Mouse (Mus musculus): ENCODE results near the gene Xirp1. TPM values are rescaled to one million over a fixed set of nuclear protein-coding genes. Genes with fewer than 3 reads are reported as not detected.
"Not testable (repeated sequence)": the region's sequence is repeated elsewhere in the genome, so short reads cannot be mapped to it uniquely, and the experiment has no call there.

Xirp1 gene
- total RNA-seq, 2 experiments from 2014 or later: 0.06 TPM; not detected in 1

GRCm38 (mm10) chr9:120020285-120020890, 3.0 kb downstream of the Xirp1 start:
- intact Hi-C loops (cut with DNase I): no loop called here

DNA sequence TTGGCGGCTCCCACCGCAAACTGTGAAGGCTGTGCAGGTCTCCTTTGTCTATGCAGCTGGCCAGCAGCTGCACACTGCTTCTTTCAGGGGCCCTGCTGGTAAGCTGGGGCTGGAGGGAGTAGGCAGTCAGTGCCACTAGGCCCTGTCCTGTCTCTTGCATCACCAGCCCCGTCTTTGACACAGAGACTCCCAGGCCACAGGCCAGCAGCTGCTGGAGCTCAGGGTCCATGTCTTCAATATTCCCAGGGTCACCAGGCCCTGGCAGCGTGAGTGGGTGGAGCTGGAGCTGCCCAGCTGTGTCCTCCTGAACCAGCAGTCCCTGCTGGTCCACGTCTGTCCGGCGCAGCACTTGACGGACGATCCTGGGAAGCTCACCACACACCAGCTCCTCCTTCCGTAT, 6.4 kb downstream of the Xirp1 start:
- intact Hi-C loops (cut with DNase I): no loop called here

More at GRCm38 (mm10) chr9:120020285-120020890, 3.0 kb downstream of the Xirp1 start:
- DNase-seq: peak; percentile 85

GRCm38 (mm10) chr9:120014828-120015227, 8.6 kb downstream of the Xirp1 start:
- intact Hi-C loops (cut with DNase I): no loop called here
- DNase-seq: no peak

More for the DNA sequence above, 6.4 kb downstream of the Xirp1 start:
- DNase-seq: no peak

GRCm38 (mm10) chr9:120013251-120013820, 10.1 kb downstream of the Xirp1 start:
- no peak for DNase-seq
- intact Hi-C loops (cut with DNase I): no loop called here

GRCm38 (mm10) chr9:120012781-120013180, 10.6 kb downstream of the Xirp1 start:
- DNase-seq: no peak
- intact Hi-C loops (cut with DNase I): no loop called here

GRCm38 (mm10) chr9:120012161-120012560, 11.2 kb downstream of the Xirp1 start:
- DNase-seq; intact Hi-C loops (cut with DNase I): not testable (repeated sequence)

DNA sequence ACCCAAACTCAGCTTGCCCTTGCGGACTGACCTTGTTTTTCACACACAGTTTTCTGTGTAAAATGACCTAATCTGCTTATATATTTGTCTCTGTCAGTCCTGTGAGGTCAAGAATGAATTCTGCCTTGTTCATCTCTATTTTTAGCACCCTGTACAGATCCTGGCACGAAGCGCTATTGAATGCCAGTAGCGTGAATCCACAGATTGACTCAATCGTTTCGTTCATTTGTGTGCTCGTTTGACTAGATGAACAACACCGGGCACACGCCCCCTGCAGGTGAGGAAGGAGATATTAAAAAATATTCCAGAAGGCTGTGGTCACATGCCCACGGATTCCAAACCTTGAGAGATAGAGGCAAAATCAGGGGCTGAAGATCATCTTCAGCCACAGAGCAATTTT, 11.9 kb downstream of the Xirp1 start:
- DNase-seq: peak; percentile 86
- intact Hi-C loops (cut with DNase I): no loop called here

DNA sequence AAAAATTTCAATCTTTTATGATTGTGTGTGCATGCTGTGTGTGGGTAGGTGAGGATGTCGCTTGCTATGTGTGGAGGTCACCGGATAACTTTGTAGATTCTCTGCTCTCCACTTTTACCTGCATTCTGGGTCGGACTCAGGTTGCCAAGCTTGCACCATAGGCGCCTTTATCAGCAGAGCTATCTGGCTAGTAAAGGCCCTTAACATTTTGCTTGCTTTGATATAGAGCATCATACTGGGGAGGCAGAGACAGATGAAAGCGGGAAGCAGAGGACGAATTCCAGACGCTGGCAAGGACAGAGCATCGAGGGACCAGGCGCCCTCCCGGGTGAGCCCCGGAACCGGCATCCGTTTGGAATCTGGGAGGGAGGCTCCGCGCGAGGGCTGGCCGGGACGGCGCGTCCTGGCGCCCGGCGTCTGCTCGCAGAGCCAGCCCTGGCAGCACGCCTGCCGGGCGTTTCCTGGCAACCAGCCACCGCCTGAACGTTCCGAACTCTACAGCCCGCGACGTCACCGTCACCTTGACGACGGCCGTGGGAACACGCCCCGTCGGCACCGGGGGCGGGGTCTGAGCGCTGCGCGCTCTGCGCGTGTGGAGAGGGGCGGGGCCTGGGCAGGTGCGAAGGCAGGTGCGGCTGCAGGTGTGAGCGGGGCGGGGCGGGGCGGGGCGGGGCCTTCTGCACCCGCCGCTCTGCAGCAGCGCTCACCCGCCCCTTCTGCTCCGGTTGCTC, 12.5 kb downstream of the Xirp1 start:
- intact Hi-C loops (cut with DNase I): no loop called here
- DNase-seq: peak; percentile 97

- intact Hi-C loops (cut with DNase I): no loop called here
These were observed 13.5 kb downstream of the Xirp1 start for GRCm38 (mm10) chr9:120009871-120010270.

GRCm38 (mm10) chr9:120009226-120009841, 14.1 kb downstream of the Xirp1 start:
- intact Hi-C loops (cut with DNase I): no loop called here
- no peak for DNase-seq

More at GRCm38 (mm10) chr9:120009871-120010270, 13.5 kb downstream of the Xirp1 start:
- DNase-seq: no peak

- intact Hi-C loops (cut with DNase I): no loop called here
- no peak for DNase-seq
These were observed 15.6 kb downstream of the Xirp1 start for GRCm38 (mm10) chr9:120007833-120008232.

DNA sequence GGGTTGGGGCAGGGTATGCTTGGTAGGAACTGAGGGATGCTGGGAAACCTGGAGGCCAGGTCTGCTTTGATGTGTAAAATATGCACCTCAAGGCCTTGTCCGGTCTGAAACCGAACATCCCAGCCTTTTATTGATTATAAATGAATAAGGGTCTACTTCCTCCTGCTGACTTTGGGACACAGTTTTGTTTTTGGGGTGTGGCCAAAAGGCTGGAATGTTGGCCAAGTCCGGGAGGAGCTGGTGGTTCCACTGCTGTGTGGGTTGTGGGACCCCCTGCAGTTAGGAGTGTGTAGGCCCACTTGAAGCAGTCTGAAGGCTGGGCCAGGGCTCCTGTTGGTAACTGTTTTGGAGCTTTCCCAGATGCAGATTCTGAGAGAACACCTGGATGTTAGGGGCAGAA, 17.5 kb downstream of the Xirp1 start:
- intact Hi-C loops (cut with DNase I): no loop called here

DNA sequence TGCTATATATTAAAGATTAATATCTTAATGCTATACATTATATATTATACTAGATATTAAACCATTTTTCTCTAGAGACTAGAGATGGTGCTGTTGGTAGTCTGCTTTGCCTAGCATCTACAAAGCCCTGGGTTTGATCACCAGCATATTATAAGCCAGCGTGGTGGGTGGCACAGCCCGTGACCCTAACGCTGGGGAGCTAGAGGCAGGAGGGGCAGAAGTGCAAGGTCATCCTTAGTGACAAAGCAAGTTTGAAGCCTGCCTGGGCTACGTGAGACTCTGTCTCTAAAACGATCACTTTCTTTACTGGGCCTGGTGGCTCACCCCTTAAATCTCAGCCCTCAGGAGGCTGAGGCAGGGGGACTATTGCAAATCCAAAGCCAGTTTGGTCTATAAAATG, 20.5 kb downstream of the Xirp1 start:
- DNase-seq: no peak
- intact Hi-C loops (cut with DNase I): no loop called here

More for the DNA sequence above, 17.5 kb downstream of the Xirp1 start:
- no peak for DNase-seq

DNA sequence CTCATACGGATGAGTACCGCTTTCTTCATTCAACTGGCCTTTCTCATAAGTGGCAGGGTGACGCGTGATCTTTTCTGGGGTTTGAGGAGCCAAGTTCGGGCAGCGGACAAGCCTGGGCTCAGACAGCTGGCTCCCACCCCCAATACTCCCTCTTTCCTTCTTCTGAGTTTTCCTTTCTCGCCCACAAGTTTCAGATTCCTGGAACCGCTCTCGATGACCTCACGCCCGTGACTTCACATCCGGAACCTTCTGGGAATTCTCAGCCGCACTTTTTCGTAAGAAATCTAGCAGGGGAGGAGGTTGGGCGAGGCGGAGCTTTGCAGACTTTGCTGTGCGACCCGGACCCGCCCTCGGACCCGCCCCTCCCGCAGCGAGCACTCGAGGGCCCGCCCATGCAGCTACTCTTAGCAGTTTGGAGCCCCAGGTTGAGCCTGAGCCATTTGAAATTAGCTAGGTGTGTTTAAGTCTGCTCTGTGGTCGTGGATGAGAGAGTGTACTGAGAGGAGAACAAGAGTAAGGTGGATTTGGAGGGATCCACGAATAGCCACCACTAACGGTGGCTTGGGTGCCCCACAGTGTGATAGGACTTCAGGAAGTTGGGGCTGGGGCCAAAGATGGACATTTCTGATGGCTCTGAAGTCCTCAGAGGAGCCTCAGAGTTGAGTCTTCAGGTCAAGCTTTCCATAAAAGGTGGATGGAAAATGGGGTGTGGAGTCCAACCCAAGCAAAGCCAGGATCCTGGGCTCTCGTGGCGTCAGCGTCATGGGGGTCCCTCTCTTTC, 21.3 kb downstream of the Xirp1 start:
- intact Hi-C loops (cut with DNase I): no loop called here
- peak; percentile 46 for DNase-seq

DNA sequence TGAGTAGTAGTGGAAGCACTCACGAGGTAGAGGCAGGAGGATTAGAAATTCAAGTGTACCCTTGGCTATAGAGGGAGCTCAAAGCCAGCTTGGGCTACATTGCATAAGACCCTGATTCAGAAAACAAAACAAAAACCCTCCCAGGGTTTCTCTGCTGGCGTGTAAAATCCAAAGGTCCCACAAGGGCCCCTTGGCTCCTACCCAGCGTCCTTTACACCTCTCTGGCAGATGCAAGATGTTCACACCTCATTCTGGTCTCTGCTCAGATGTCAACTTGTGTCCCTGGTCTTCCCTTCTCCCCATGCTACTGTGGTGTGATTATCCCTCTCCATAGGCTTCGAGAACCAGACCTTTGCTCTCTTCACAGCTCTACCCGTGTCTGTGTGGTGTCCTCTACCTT, 22.6 kb downstream of the Xirp1 start:
- intact Hi-C loops (cut with DNase I): no loop called here
- DNase-seq: no peak

DNA sequence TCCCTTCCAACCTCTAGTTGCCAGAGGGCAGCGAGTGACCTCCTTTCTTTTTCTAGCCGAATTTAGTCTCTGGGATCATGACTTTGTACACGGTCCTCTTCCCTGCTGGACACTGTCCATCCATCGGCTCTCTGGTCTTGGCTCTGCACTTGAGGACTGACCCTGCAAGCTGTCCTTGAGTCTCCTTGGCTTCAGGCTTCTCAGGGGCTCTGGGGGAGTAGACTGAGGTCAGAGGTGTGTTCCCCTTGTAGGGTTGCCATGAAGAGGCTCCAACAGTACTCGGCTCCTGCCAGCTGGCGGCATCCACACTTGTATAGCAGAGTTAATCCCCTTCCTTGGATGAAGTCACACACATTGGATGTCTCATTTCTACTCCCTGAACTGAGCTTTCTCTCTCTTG, 23.8 kb downstream of the Xirp1 start:
- intact Hi-C loops (cut with DNase I): no loop called here
- no peak for DNase-seq

DNA sequence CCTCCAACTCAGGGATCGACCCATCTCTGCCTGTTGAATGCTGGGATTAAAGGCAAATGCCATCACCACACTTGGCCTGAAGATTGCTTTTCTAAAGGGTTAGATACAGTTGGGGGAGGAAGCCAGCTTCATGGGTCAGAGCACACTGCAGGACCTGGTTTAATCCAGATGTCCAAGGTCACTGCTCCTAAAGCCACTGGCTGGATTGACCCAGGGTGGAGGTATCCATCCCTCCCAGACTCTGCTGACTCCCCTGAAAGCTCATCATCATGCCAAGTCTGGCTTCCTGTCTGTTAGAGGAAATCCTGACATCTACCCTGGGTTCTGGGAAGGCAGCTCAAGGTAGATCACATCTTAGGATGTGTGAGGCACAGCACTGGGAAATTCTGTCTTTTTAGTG, 24.6 kb downstream of the Xirp1 start:
- intact Hi-C loops (cut with DNase I): no loop called here

GRCm38 (mm10) chr9:119996080-119996479, 27.3 kb downstream of the Xirp1 start:
- DNase-seq: no peak
- intact Hi-C loops (cut with DNase I): no loop called here

More for the DNA sequence above, 24.6 kb downstream of the Xirp1 start:
- no peak for DNase-seq

- intact Hi-C loops (cut with DNase I): no loop called here
- no peak for DNase-seq
These were observed 29.2 kb downstream of the Xirp1 start for GRCm38 (mm10) chr9:119994207-119994606.

- no peak for DNase-seq
- intact Hi-C loops (cut with DNase I): no loop called here
These were observed 30.1 kb downstream of the Xirp1 start for GRCm38 (mm10) chr9:119993092-119993844.

All from left cerebral cortex, postnatal 4 days (tissue).